Mouse (Mus musculus) hindbrain, embryonic 14.5 days (tissue): ENCODE measurements around the gene Lax1. TPM values are rescaled to one million over a fixed set of nuclear protein-coding genes. Genes with fewer than 3 reads are reported as not detected.

Source experiments
- ATAC-seq: fragments of 200-750 bp; cut with Nextera tagmentation; 2 replicates; pipeline ENCODE4 v1.8.0; 2017; ENCODE audit warnings: moderate number of reproducible peaks, mild to moderate bottlenecking, moderate TSS enrichment, moderate library complexity; ENCODE audit not compliant: low FRiP score
- DNase-seq: peaks from one replicate; pipeline ENCODE4 v3.0.0-alpha.2; 2015; ENCODE audit warnings: low spot score
- H3K27ac ChIP-seq: fragments of 300-500 bp; sonication (generic); 2 replicates; pipeline ENCODE4 v1.5.1; 2014; ENCODE audit warnings: mild to moderate bottlenecking, moderate library complexity
- H3K27me3 ChIP-seq: fragments of 300-500 bp; sonication (generic); 2 replicates; pipeline ENCODE4 v1.6.1; 2014; ENCODE audit warnings: mild to moderate bottlenecking, low read length, mixed read lengths; ENCODE audit not compliant: control insufficient read depth, insufficient read depth
- H3K36me3 ChIP-seq: fragments of 300-500 bp; sonication (generic); replicated peaks from 2 replicates; pipeline ENCODE4 v1.6.1; 2014; ENCODE audit not compliant: control insufficient read depth, insufficient read depth
- H3K4me1 ChIP-seq: fragments of 300-500 bp; sonication (generic); replicated peaks from 2 replicates; pipeline ENCODE4 v1.6.1; 2014; ENCODE audit warnings: antibody characterized with exemption, low read length, mixed read lengths; ENCODE audit not compliant: control insufficient read depth, insufficient read depth
- H3K4me2 ChIP-seq: fragments of 300-500 bp; sonication (generic); replicated peaks from 2 replicates; pipeline ENCODE4 v1.6.1; 2014; ENCODE audit warnings: mild to moderate bottlenecking, moderate library complexity
- H3K4me3 ChIP-seq: fragments of 300-500 bp; sonication (generic); replicated peaks from 2 replicates; pipeline ENCODE4 v1.5.1; 2014; ENCODE audit warnings: mild to moderate bottlenecking, low read length
- H3K9ac ChIP-seq: fragments of 300-500 bp; sonication (generic); 2 replicates; pipeline ENCODE4 v1.6.1; 2014
- H3K9me3 ChIP-seq: fragments of 300-500 bp; sonication (generic); 2 replicates; pipeline ENCODE4 v1.6.1; 2016; ENCODE audit warnings: low read length; ENCODE audit not compliant: control insufficient read depth
- WGBS: fragments of 180-500 bp; shearing (Covaris S2); extraction: QIAGEN DNeasy Blood & Tissue Kit; methylation state at CpG from one replicate; pipeline ENCODE4 v1.1.7; 2014; 5-methylcytosine and 5-hydroxymethylcytosine counted together
- polyA plus RNA-seq: library from polyadenylated mRNA; unstranded; fragments of >200 nt; fragmentation: Nextera tagmentation; extraction: Ambion mirVana; gene quantifications from 2 replicates; pipeline ENCODE4 v1.2.1, GENCODE M21; 2014

Gene Lax1
- polyA plus RNA-seq, 1 experiment from 2014 or later, result not detected

DNA sequence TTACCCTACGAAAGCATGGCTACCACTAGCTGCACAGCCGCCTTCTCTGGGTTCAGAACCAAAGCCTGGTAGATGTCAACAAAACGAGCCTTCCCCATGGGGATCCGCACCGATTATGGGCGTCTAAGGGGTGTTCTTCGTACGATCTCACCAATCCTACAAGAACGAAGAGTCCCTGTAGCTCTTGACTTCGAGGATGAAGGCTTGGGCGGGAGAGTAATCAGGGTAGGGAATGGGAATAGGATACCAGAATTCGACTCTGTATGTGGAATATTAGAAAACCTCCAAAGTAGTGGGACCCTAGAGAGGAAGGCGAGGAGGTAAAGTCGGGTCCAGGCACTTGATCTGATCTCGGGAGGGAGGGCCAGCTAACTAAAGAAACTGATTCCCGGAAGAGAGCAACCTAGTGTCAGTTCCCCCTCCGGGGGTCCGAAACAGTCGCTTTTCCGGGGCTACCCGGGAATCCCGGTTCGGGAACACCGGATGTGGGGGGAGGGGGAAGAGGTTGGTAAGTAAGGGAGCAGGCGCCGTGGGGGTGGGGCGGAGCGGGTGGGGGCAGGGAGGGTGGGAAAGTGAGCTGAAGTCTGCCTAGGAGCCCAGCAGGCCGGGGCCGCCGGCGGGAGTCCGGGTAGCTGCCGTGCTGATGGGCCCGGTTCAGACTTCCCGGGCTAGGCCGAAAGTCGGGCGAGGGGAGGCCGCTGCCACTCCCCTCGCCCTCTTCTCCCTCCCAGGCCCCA, 29.3 kb downstream of the Lax1 start, which contains the start of gene Zbed6:
Zbed6 (minus strand) TSS at position 420 of the 737 bp plus-strand sequence.
- Histone ChIP-seq H3K27ac (peak within 1 kb of the TSS; percentile 89), H3K9me3 (no peaks in the 10 kb centered on the region), H3K36me3 (peaks cover 37% of the 10 kb centered on the region), H3K27me3 (no peaks in the 10 kb centered on the region), H3K4me2 (peak within 1 kb of the TSS; percentile 87), H3K4me3 (peak within 1 kb of the TSS; percentile 74), H3K4me1 (peaks cover 49% of the 10 kb centered on the region), H3K9ac (peak within 1 kb of the TSS; percentile 82)
- 1% methylated on average over 36 of the region's 41 CpGs for WGBS
- DNase-seq, result peak; percentile 67
- ATAC-seq, result peak; percentile 82

DNA sequence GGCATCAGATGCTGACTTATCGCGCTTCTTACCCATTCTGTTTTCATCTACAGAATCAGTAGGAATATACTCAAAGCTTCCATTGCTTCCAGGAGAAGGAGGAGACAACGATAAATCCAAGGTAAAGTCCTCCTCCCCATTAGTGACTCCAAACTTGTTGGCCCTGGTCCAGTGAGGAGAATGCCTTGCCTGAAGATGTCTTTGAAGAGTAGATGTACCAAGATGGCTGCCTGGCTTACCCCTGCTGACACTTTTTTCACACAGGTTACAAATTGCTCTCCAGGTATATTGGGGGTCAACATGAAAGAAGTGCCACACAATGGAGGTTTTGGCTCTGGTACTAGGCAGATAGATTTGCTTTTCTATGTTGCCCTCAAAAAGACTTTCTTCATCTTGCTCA, 31.0 kb downstream of the Lax1 start:
- no peak overlapping the region for H3K4me2 ChIP-seq
- 79% methylated on average over 3 of the region's 3 CpGs for WGBS
- ATAC-seq, result no peak

DNA sequence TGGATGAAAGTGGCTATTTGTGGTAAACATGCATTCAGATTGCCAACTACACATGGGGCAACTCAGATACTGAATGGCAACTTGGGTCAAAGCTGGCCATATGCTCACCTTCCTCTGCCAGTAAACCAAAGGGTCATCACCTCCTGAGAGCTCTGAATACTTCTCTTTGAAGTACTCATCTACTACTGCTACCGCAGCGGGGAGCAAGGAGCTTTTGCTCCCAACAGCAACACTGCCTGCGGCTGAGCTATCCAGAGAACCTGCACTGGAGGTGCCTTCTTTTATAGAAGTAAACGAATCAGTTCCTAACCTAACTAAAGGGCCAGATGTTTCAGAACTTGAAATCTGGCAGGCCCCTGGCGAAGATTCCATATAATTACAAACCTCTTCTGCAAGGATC, 33.1 kb downstream of the Lax1 start:
- DNase-seq (no peak), ATAC-seq (no peak)
- no peak overlapping the region for H3K9ac ChIP-seq
- WGBS, result 71% methylated on average over 5 of the region's 5 CpGs
- H3K4me3 ChIP-seq, result no peak overlapping the region
- H3K27ac ChIP-seq, result no peak overlapping the region
- peaks cover 49% of the 10 kb centered on the region for H3K36me3 ChIP-seq
- peaks cover 53% of the 10 kb centered on the region for H3K4me1 ChIP-seq
- H3K9me3 ChIP-seq, result no peaks in the 10 kb centered on the region
- H3K4me2 ChIP-seq, result no peak overlapping the region
- no peaks in the 10 kb centered on the region for H3K27me3 ChIP-seq

More for the DNA sequence above, 31.0 kb downstream of the Lax1 start:
- Histone ChIP-seq H3K27me3 (no peaks in the 10 kb centered on the region), H3K4me1 (peaks cover 50% of the 10 kb centered on the region), H3K27ac (no peak overlapping the region), H3K9me3 (no peaks in the 10 kb centered on the region), H3K9ac (no peak overlapping the region), H3K4me3 (no peak overlapping the region), H3K36me3 (peaks cover 40% of the 10 kb centered on the region)
- no peak for DNase-seq

DNA sequence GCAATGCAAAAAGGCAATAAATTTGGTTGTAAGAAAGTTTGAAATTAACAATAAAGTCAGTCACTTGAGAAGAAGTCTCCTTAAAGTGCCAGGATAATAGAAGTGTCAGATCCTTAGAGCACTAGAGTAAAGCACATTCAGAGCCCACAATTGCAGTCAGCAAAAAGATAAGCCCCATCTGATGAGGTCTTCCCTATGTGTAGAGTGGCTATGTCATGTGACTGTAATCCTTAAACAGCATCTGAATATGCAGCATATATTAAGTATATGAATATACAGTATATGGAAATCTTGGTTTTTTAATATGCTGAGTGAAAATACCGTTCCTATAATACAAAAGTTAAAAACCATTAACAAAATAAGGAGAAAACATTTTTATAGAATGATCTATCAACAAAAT, 36.9 kb downstream of the Lax1 start:
- no peaks in the 10 kb centered on the region for H3K9me3 ChIP-seq
- H3K27ac ChIP-seq, result no peak overlapping the region
- DNase-seq, result no peak
- H3K4me2 ChIP-seq, result no peak overlapping the region
- no peak for ATAC-seq
- H3K9ac ChIP-seq, result no peak overlapping the region
- WGBS, result 96% methylated on average over 1 of the region's 1 CpGs
- peaks cover 28% of the 10 kb centered on the region for H3K4me1 ChIP-seq
- H3K27me3 ChIP-seq, result no peaks in the 10 kb centered on the region
- peaks cover 36% of the 10 kb centered on the region for H3K36me3 ChIP-seq
- no peak overlapping the region for H3K4me3 ChIP-seq

DNA sequence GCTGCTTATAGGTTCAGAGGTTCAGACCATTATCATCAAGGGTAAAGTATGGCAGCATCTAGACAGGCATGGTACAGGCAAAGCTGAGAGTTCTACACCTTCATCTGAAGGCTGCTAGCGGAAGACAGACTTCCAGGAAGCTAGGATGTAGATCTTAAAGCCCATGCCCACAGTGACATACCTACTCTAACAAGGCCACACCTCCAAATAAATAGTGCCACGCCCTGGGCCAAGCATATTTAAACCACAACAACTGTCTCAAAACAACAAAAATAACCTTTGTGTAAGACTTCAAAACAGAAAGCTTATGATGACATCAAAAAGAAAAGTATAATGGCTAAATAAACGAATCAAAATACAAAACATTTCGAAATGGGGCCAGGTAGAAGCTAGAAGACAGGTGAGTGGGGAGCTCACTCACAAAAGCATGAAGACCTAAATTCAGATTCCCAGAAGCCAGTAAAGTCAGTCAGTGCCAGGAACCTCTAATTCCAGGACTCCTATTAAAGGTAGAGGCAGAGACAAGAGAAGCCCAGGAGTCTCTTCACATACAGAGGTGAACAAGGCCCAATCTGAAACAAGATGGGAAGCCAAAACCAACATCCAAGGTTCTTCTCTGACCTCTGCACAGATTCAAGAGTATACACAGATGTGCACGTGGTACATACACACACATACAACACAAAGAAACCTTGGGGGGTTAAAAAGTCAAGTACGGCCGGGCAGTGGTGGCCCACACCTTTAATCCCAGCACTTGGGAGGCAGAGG, 39.4 kb downstream of the Lax1 start:
- H3K4me2 ChIP-seq, result no peak overlapping the region
- 94% methylated on average over 7 of the region's 7 CpGs for WGBS
- DNase-seq (no peak), ATAC-seq (no peak)
- no peaks in the 10 kb centered on the region for H3K9me3 ChIP-seq
- no peak overlapping the region for H3K27ac ChIP-seq
- peaks cover 32% of the 10 kb centered on the region for H3K36me3 ChIP-seq
- no peak overlapping the region for H3K9ac ChIP-seq
- peaks cover 5% of the 10 kb centered on the region; the same call in 1 of the 2 replicates for H3K4me1 ChIP-seq
- no peak overlapping the region for H3K4me3 ChIP-seq
- no peaks in the 10 kb centered on the region for H3K27me3 ChIP-seq

DNA sequence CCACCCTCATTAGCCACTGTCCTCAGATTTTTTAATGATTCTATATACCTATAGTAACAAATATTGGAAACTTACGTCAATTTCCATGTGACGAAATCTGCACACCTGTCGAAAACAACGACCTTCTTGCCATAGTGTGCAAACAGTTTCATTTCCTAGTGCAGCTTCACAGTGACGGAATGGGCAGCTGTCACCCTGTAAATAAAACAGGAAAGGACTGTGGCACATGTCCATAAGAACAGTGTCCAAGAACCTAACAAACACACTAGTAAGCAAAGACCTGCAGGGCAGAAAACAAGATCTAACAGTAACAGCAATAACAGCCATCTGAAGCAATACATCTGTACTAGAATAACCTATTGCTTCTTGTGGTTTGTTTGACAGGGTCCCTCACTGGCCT, 44.3 kb downstream of the Lax1 start:
- Histone ChIP-seq H3K27ac (no peak overlapping the region), H3K36me3 (peaks cover 65% of the 10 kb centered on the region), H3K4me1 (no peaks in the 10 kb centered on the region), H3K27me3 (no peaks in the 10 kb centered on the region), H3K4me3 (no peak overlapping the region), H3K4me2 (no peak overlapping the region), H3K9ac (no peak overlapping the region), H3K9me3 (no peaks in the 10 kb centered on the region)
- no peak for DNase-seq
- WGBS, result 97% methylated on average over 5 of the region's 5 CpGs
- ATAC-seq, result no peak

DNA sequence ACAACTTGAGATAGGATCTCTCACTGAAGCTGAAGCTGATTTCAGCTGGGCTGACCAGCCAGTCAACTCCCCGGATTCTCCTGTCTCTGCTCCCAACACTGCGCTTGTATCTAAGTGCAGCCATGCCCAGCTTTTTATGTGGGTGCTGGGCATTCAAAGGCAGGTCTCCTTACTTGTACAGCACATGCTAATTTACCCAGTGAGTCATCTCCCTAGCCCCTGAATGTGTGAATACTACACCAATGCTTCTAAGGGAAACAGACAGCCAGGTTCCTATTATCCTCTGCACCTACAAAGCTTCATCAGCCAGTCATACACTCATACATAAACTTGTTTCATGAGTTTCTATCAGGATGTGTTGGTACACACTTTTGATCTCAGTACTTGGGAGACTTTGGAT, 48.7 kb downstream of the Lax1 start:
- H3K36me3 ChIP-seq, result peaks cover 98% of the 10 kb centered on the region
- no peak for DNase-seq
- H3K9me3 ChIP-seq, result no peaks in the 10 kb centered on the region
- no peaks in the 10 kb centered on the region for H3K27me3 ChIP-seq
- H3K4me3 ChIP-seq, result no peak overlapping the region
- no peak overlapping the region for H3K4me2 ChIP-seq
- H3K9ac ChIP-seq, result no peak overlapping the region
- no peaks in the 10 kb centered on the region for H3K4me1 ChIP-seq
- no peak overlapping the region for H3K27ac ChIP-seq
- WGBS, result 100% methylated on average over 2 of the region's 2 CpGs
- no peak for ATAC-seq

DNA sequence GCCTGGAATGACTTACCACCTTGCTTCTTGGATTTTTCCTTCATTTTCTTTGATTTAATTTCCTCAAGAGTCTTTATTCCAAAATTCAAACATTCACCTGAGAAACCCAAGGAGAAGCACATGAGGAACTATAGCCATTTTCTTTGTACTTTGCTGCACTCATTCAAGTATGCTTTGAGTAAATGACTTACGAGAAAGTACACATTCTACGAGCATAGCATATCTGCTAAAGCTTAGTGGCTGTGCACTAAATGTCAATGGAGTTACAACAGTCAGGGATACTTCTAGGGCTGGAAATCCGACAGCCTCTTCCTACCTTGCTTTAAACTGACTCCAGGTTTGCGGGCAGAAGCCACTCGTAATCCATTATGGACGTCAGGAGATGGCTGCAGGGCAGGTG, 51.4 kb downstream of the Lax1 start:
- H3K9ac ChIP-seq, result no peak overlapping the region
- no peaks in the 10 kb centered on the region for H3K4me1 ChIP-seq
- H3K27me3 ChIP-seq, result no peaks in the 10 kb centered on the region
- H3K27ac ChIP-seq, result no peak overlapping the region
- DNase-seq (no peak), ATAC-seq (no peak)
- no peak overlapping the region for H3K4me3 ChIP-seq
- WGBS, result 95% methylated on average over 6 of the region's 6 CpGs
- H3K4me2 ChIP-seq, result no peak overlapping the region
- H3K9me3 ChIP-seq, result no peaks in the 10 kb centered on the region
- H3K36me3 ChIP-seq, result peaks cover 96% of the 10 kb centered on the region

DNA sequence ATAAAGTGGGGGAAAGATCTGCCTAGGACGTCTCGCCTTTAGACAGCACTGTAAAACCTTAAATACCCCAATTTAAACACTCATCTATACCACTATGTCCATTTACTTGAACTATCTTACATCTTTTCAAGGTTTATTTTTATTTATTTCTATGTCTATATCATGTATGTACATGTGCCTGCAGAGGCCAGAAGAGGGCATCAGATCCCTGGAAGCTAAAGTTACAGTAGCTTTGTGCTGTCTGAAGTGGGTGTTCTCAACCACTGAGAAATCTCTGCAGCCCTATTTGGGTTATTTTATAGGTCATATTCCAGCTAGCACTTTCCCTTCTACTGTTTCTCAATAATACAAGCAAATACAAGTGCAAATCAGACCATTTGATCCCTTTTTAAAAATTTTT, 57.7 kb downstream of the Lax1 start:
- no peak for ATAC-seq
- Histone ChIP-seq H3K4me2 (no peak overlapping the region), H3K4me1 (no peaks in the 10 kb centered on the region), H3K27ac (no peak overlapping the region), H3K9ac (no peak overlapping the region), H3K36me3 (peaks cover 92% of the 10 kb centered on the region), H3K4me3 (no peak overlapping the region), H3K27me3 (no peaks in the 10 kb centered on the region), H3K9me3 (no peaks in the 10 kb centered on the region)
- whole genome bisulfite sequencing, result 92% methylated on average over 2 of the region's 2 CpGs
- no peak for DNase-seq
